Mouse (Mus musculus): ENCODE measurements around the gene Rnf167.

Rnf167 gene

DNA sequence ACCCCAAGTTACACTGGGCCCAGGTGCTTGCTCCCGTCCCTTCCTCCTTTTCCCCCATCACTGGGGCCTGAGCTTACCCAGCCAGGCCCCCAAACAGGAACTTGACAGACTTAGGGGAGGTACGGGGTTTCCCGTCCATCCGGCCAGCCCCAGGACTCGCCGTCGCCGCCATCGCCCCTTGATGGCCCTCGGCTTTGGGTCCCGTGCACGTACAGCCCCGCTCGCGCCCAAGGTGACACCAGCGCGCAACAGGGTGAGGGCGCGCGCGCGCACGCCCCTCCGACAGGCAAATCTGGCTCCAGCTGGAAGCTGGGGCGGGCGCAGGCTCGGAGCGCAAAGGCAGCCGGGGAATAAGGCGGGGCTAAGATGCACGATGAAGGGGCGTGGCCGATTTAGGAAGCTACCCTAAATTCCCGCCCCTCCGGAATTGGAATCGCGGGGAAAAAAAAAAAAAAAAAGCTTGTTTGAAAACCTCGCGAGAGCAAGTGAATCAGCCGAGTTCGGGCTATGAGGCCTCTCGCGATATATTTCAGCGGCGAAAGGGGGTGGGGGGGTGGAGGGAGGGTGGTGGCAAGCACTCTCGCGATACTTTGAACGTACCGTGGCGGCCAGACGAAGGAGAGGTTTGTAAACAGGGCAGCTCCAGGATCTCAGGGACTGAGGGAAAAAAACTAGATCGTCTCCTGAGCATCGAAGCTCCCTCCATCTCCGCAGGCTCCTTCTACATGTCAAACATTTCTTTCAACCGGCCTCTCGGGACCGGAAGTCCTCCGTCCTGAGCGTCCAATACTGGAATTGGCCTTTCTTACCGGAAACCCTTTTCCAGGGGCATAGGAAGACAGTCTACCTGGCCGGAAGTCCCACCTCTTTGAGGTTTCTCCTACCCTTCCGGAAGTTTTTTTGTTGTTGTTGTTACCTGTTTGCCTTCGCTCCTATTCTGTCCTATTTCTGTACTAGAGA, at the start of gene Rnf167, which contains the start of gene Slc25a11:
TSS of gene Rnf167 (plus strand) at position 545 of the 960 bp plus-strand sequence.
TSS of gene Slc25a11 (minus strand) at position 789 of the 960 bp plus-strand sequence.
- DNase-seq (ENCODE audit: low spot score in 2 of 2), result peak; percentile 96

GRCm38 (mm10) chr11:70597301-70597700, 49.7 kb upstream of the Rnf167 start:
- no peak for DNase-seq (ENCODE audit: low spot score in 2 of 2)

- DNase-seq (ENCODE audit: low spot score in 2 of 2), result no peak
These were observed 48.5 kb upstream of the Rnf167 start for GRCm38 (mm10) chr11:70598451-70598953.

DNA sequence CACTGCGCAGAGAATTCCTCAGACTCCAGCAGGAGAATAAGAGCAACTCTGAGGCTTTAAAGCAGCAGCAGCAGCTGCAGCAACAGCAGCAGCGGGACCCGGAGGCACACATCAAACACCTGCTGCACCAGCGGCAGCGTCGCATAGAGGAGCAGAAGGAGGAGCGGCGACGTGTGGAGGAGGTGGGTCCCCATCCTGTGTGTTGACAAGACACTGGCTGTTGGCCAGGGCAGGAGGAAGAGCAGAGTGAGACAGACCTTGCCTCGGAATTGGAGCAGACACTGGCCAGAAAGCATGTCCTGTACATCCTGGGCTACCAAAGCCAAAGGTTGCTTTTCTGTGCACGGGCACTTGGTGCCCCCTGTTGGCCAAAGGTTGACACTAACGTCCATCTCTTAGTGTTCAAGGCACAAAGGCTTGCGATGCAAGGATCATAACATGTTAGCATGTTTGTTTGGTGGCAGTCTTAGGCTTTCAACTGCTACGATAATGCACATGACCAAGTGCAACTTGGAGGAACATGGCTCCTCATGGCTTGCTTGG, 41.9 kb upstream of the Rnf167 start:
- DNase-seq (ENCODE audit: low spot score in 2 of 2), result peak in 1 of 2 experiments; percentile 48

DNA sequence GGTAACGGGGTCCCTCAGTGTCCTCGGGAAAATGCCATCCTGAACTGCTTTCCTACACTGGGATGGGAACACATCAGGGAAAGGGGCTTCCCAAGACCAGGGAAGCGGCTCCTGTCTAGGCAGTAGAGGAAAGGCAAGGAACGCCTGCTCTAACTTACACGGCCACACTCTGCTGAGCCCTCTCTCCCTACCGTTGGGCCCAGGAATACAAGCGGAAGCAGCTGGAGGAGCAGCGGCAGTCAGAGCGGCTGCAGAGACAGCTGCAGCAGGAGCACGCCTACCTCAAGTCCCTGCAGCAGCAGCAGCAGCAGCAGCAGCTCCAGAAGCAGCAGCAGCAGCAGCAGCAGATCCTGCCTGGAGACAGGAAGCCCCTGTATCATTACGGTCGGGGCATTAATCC, 40.3 kb upstream of the Rnf167 start:
- no peak for DNase-seq (ENCODE audit: low spot score in 2 of 2)

DNA sequence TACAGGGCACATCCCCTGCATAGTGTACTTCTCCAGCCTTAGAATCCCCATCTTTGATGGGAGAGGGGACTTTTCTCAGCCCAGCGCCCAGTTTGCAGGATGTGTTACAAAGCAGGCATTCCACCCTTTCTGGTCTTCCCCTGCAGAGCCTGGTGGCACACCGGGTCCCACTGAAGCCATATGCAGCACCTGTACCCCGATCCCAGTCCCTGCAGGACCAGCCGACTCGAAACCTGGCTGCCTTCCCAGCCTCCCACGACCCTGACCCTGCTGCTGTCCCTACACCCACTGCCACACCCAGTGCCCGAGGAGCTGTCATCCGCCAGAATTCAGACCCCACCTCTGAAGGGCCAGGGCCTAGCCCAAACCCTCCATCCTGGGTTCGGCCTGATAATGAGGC, 39.4 kb upstream of the Rnf167 start:
- no peak for DNase-seq (ENCODE audit: low spot score in 2 of 2)

GRCm38 (mm10) chr11:70608381-70609066, 38.5 kb upstream of the Rnf167 start:
- DNase-seq (ENCODE audit: low spot score in 2 of 2), result no peak

- no peak for DNase-seq (ENCODE audit: low spot score in 2 of 2)
These were observed 36.3 kb upstream of the Rnf167 start for GRCm38 (mm10) chr11:70610752-70611151.

DNA sequence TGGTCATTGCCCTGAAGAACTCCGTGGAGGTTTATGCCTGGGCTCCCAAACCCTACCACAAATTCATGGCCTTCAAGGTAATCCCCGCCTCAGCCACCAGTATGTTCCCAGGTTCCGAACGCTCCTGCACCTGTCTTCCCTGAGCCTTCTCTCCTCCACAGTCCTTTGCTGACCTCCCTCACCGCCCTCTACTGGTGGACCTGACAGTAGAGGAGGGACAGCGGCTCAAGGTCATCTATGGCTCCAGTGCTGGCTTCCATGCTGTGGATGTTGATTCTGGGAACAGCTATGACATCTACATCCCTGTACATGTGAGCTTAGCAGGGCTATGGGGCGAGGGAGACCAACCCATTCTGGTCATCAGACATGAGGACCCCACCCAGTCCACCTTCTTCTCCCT, 34.5 kb upstream of the Rnf167 start:
- no peak for DNase-seq (ENCODE audit: low spot score in 2 of 2)

GRCm38 (mm10) chr11:70615074-70615473, 32.0 kb upstream of the Rnf167 start:
- DNase-seq (ENCODE audit: low spot score in 2 of 2), result no peak

GRCm38 (mm10) chr11:70615516-70616093, 31.4 kb upstream of the Rnf167 start, which contains the start of gene 4930544D05Rik:
4930544D05Rik (plus strand) TSS chr11:70615848.
- DNase-seq (ENCODE audit: low spot score in 2 of 2), result no peak

- DNase-seq (ENCODE audit: low spot score in 2 of 2), result no peak
These were observed 27.9 kb upstream of the Rnf167 start, which contains the start of gene Chrne for GRCm38 (mm10) chr11:70619101-70619500. Chrne (minus strand) TSS chr11:70619216.

DNA sequence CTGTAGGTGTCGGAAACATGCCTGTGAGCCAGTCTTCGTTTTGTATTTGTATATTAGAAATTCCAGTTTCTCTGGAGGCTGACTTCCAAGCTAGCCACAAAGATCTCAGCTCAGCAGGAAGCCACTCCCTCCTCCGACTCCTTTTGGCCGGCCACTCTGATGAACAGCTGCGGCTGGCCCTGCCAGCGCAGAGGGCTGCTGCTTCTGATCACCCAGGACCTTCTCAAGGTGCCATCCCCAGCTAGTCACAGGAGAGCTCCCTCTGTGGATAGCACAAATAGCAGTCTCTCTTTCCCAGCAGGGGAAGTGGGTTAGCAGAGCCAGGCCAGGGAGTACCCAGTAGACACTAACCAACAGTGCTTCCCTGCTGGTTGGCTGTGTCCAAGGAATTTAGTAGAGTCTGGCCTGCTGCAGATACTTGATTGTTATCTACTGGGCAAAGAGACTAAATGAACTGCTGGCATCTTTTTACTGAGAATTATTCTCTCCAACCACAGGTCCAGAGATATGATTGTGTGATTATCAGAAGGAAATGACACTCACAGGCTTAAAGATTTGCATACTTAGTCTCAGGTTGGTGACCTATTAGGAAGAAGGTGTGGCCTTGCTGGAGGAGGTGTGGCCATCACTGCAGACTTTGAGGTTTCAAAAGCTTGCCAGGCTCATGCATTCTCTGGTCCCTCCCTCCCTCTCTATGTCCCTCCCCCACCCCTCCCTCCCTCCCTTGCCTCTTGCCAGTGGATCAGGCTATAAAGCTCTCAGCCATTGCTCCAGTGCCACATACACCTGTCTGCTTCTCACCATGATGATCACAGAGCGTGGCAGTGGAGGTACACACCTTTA, 24.8 kb upstream of the Rnf167 start:
- DNase-seq (ENCODE audit: low spot score in 2 of 2), result no peak

- DNase-seq (ENCODE audit: low spot score in 2 of 2), result no peak
These were observed 23.8 kb upstream of the Rnf167 start for GRCm38 (mm10) chr11:70623053-70623742.

GRCm38 (mm10) chr11:70625473-70625872, 21.6 kb upstream of the Rnf167 start:
- no peak for DNase-seq (ENCODE audit: low spot score in 2 of 2)

- no peak for DNase-seq (ENCODE audit: low spot score in 2 of 2)
These were observed 20.2 kb upstream of the Rnf167 start for GRCm38 (mm10) chr11:70626877-70627276.

GRCm38 (mm10) chr11:70628431-70628830, 18.6 kb upstream of the Rnf167 start:
- DNase-seq (ENCODE audit: low spot score in 2 of 2), result no peak

- no peak for DNase-seq (ENCODE audit: low spot score in 2 of 2)
These were observed 17.5 kb upstream of the Rnf167 start for GRCm38 (mm10) chr11:70629557-70629956.

GRCm38 (mm10) chr11:70630129-70630528, 16.9 kb upstream of the Rnf167 start:
- no peak for DNase-seq (ENCODE audit: low spot score in 2 of 2)

GRCm38 (mm10) chr11:70635601-70636000, 11.4 kb upstream of the Rnf167 start:
- no peak for DNase-seq (ENCODE audit: low spot score in 2 of 2)

Measured in right cerebral cortex, postnatal 36 days (tissue).